Mouse (Mus musculus): ENCODE results near the gene Trnp1. TPM values are rescaled to one million over a fixed set of nuclear protein-coding genes. Genes with fewer than 3 reads are reported as not detected.
"Not testable (repeated sequence)": the region's sequence is repeated elsewhere in the genome, so short reads cannot be mapped to it uniquely, and the experiment has no call there.

Trnp1 gene
- polyA plus RNA-seq, 1 experiment from 2014 or later, result not detected

- H3K4me3 ChIP-seq (ENCODE audit: low read depth, low read length), result no peak overlapping the region
- H3K4me2 ChIP-seq (ENCODE audit: low read depth, low read length), result no peak overlapping the region
- ATAC-seq, result no peak
- no peak for DNase-seq
- no peaks in the 10 kb centered on the region for H3K36me3 ChIP-seq (replicated peaks; ENCODE audit: insufficient read depth, low read length)
- H3K4me1 ChIP-seq (ENCODE audit: insufficient read depth), result no peaks in the 10 kb centered on the region
- TF ChIP-seq EP300 (IDR thresholded peaks at IDR 0.05; ENCODE audit: low read depth) (no peak), CTCF (IDR thresholded peaks at IDR 0.05; ENCODE audit: low read depth) (no peak)
- no peak overlapping the region for H3K27ac ChIP-seq (ENCODE audit: low read depth)
- WGBS (ENCODE audit: insufficient replicate concordance), result 58% methylated on average over 2 of the region's 2 CpGs
- H3K27me3 ChIP-seq (ENCODE audit: insufficient read depth, low read length), result peaks cover 35% of the 10 kb centered on the region
- H3K9ac ChIP-seq (replicated peaks), result no peak overlapping the region
- H3K9me3 ChIP-seq (ENCODE audit: low read length), result no peaks in the 10 kb centered on the region
These were observed 23.2 kb upstream of the Trnp1 start for GRCm38 (mm10) chr4:133521502-133521901.

DNA sequence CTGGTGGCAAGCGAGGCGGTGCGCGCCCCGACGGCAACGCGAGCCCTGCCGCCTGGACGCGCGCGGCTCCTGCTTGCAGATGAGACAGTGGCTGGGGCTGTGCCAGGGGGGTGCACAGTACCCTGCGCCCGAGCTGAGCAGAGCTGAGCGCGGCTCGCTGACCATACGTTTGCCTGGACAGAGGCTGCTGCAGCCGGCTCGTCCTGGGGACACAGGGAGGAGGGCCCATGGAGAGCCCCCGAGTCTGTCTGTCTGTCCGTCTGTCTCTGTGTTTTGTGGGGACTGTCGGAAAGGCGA lies 21.0 kb upstream of the Trnp1 start:
- H3K27me3 ChIP-seq (ENCODE audit: insufficient read depth, low read length), result peaks cover 35% of the 10 kb centered on the region
- H3K4me3 ChIP-seq (ENCODE audit: low read depth, low read length), result peak overlapping the region; percentile 54

GRCm38 (mm10) chr4:133518601-133519368 lies 20.4 kb upstream of the Trnp1 start, which contains the start of gene Kdf1:
Kdf1 (plus strand) TSS chr4:133518963.
- no peaks in the 10 kb centered on the region for H3K9me3 ChIP-seq (ENCODE audit: low read length)
- H3K4me3 ChIP-seq (ENCODE audit: low read depth, low read length), result peak within 1 kb of the TSS; percentile 54
- TF ChIP-seq CTCF (IDR thresholded peaks at IDR 0.05; ENCODE audit: low read depth) (no peak), EP300 (IDR thresholded peaks at IDR 0.05; ENCODE audit: low read depth) (no peak)
- H3K36me3 ChIP-seq (replicated peaks; ENCODE audit: insufficient read depth, low read length), result no peaks in the 10 kb centered on the region
- H3K4me1 ChIP-seq (ENCODE audit: insufficient read depth), result no peaks in the 10 kb centered on the region
- peaks cover 35% of the 10 kb centered on the region for H3K27me3 ChIP-seq (ENCODE audit: insufficient read depth, low read length)
- 5% methylated on average over 54 of the region's 69 CpGs for WGBS (ENCODE audit: insufficient replicate concordance)
- DNase-seq (peak; percentile 62), ATAC-seq (peak; percentile 86)
- peak within 1 kb of the TSS; percentile 68 for H3K4me2 ChIP-seq (ENCODE audit: low read depth, low read length)
- H3K27ac ChIP-seq (ENCODE audit: low read depth), result no peak within 1 kb of the TSS
- peak within 1 kb of the TSS; percentile 68 for H3K9ac ChIP-seq (replicated peaks)

More for the DNA sequence above, 21.0 kb upstream of the Trnp1 start:
- no peaks in the 10 kb centered on the region for H3K9me3 ChIP-seq (ENCODE audit: low read length)
- H3K27ac ChIP-seq (ENCODE audit: low read depth), result no peak overlapping the region
- H3K4me1 ChIP-seq (ENCODE audit: insufficient read depth), result no peaks in the 10 kb centered on the region
- H3K4me2 ChIP-seq (ENCODE audit: low read depth, low read length), result peak overlapping the region; percentile 68
- no peaks in the 10 kb centered on the region for H3K36me3 ChIP-seq (replicated peaks; ENCODE audit: insufficient read depth, low read length)
- H3K9ac ChIP-seq (replicated peaks), result peak overlapping the region; percentile 68
- DNase-seq (peak; percentile 32), ATAC-seq (peak; percentile 52)
- TF ChIP-seq CTCF (IDR thresholded peaks at IDR 0.05; ENCODE audit: low read depth), result no peak
- TF ChIP-seq EP300 (IDR thresholded peaks at IDR 0.05; ENCODE audit: low read depth), result no peak
- WGBS (ENCODE audit: insufficient replicate concordance), result 12% methylated on average over 24 of the region's 25 CpGs

GRCm38 (mm10) chr4:133512972-133513371 lies 14.6 kb upstream of the Trnp1 start:
- TF ChIP-seq EP300 (IDR thresholded peaks at IDR 0.05; ENCODE audit: low read depth) (no peak), CTCF (IDR thresholded peaks at IDR 0.05; ENCODE audit: low read depth) (peak; percentile 93)
- Histone ChIP-seq H3K27ac (ENCODE audit: low read depth) (no peak overlapping the region), H3K4me2 (ENCODE audit: low read depth, low read length) (no peak overlapping the region), H3K27me3 (ENCODE audit: insufficient read depth, low read length) (peaks cover 7% of the 10 kb centered on the region), H3K4me1 (ENCODE audit: insufficient read depth) (no peaks in the 10 kb centered on the region), H3K9me3 (ENCODE audit: low read length) (no peaks in the 10 kb centered on the region), H3K36me3 (replicated peaks; ENCODE audit: insufficient read depth, low read length) (no peaks in the 10 kb centered on the region), H3K9ac (replicated peaks) (no peak overlapping the region), H3K4me3 (ENCODE audit: low read depth, low read length) (no peak overlapping the region)
- DNase-seq (peak; percentile 72), ATAC-seq (peak; percentile 78)
- WGBS (ENCODE audit: insufficient replicate concordance), result 10% methylated on average over 8 of the region's 8 CpGs

DNA sequence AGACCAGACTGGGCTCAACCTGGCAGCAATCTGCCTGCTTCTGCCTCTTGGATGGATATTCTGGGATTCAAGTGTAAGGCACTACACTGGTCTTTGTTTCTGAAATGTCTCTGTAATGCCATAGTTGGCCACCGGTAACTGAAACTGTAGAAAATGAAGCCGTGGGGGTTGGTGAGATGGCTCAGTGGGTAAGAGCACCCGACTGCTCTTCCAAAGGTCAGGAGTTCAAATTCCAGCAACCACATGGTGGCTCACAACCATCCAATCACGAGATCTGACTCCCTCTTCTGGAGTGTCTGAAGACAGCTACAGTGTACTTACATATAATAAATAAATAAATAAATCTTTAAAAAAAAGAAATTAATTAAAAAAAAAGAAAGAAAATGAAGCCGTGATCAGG lies 14.2 kb upstream of the Trnp1 start:
- 47% methylated on average over 4 of the region's 5 CpGs for WGBS (ENCODE audit: insufficient replicate concordance)
- not testable (repeated sequence) for DNase-seq; H3K27me3 ChIP-seq (ENCODE audit: insufficient read depth, low read length); H3K4me3 ChIP-seq (ENCODE audit: low read depth, low read length); H3K4me1 ChIP-seq (ENCODE audit: insufficient read depth); H3K27ac ChIP-seq (ENCODE audit: low read depth); H3K36me3 ChIP-seq (replicated peaks; ENCODE audit: insufficient read depth, low read length); H3K4me2 ChIP-seq (ENCODE audit: low read depth, low read length); H3K9ac ChIP-seq (replicated peaks); H3K9me3 ChIP-seq (ENCODE audit: low read length); ATAC-seq

DNA sequence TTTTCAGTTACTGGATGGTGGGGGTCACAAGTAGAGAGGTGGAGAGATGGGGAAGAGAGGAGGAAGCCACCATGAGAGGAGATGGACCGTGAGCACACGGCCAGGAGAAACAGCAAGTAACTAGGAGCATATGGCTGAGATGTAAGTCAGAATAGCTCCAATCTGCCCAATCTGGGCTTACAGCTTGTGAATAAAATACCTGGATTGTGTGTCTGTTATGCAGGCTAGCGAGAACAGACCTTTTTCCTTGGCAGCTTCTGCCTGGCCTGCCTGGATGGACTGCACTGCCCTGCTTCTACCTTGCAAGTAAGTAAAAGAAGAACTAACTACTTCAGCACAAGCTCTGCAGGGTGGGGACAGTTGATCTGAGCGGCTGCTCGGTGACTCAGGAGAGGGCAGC lies 12.7 kb upstream of the Trnp1 start:
- H3K27me3 ChIP-seq (ENCODE audit: insufficient read depth, low read length), result 0 out of 2 replicates have a peak, but pooled peaks cover 4% of the 10 kb centered on the region
- TF ChIP-seq EP300 (IDR thresholded peaks at IDR 0.05; ENCODE audit: low read depth), result no peak
- TF ChIP-seq CTCF (IDR thresholded peaks at IDR 0.05; ENCODE audit: low read depth), result no peak
- WGBS (ENCODE audit: insufficient replicate concordance), result 68% methylated on average over 5 of the region's 5 CpGs

More for the DNA sequence above, 12.7 kb upstream of the Trnp1 start:
- ATAC-seq (no peak), DNase-seq (no peak)
- Histone ChIP-seq H3K27ac (ENCODE audit: low read depth) (no peak overlapping the region), H3K4me3 (ENCODE audit: low read depth, low read length) (no peak overlapping the region), H3K9ac (replicated peaks) (no peak overlapping the region), H3K9me3 (ENCODE audit: low read length) (no peaks in the 10 kb centered on the region), H3K4me1 (ENCODE audit: insufficient read depth) (no peaks in the 10 kb centered on the region), H3K36me3 (replicated peaks; ENCODE audit: insufficient read depth, low read length) (no peaks in the 10 kb centered on the region), H3K4me2 (ENCODE audit: low read depth, low read length) (no peak overlapping the region)
